Mouse (Mus musculus) intestine, postnatal 0 days (tissue): ENCODE data around the gene Hdc. TPM values are rescaled to one million over a fixed set of nuclear protein-coding genes. Genes with fewer than 3 reads are reported as not detected.

ENCODE experiments used
- ATAC-seq: fragments of 200-750 bp; cut with Nextera tagmentation; 2 replicates; pipeline ENCODE4 v1.8.0; 2017; ENCODE audit warnings: mild to moderate bottlenecking, moderate TSS enrichment, moderate library complexity
- H3K27ac ChIP-seq: fragments of 300-500 bp; sonication (generic); 2 replicates; pipeline ENCODE4 v1.5.1; 2014; ENCODE audit warnings: mild to moderate bottlenecking, low read depth, low read length, moderate library complexity
- H3K27me3 ChIP-seq: fragments of 300-500 bp; sonication (generic); replicated peaks from 2 replicates; pipeline ENCODE4 v1.6.1; 2014; ENCODE audit warnings: low read length, mixed read lengths; ENCODE audit not compliant: control insufficient read depth, insufficient read depth
- H3K36me3 ChIP-seq: fragments of 300-500 bp; sonication (generic); 2 replicates; pipeline ENCODE4 v1.6.1; 2014; ENCODE audit warnings: mild to moderate bottlenecking, moderate library complexity; ENCODE audit not compliant: control insufficient read depth, insufficient read depth
- H3K4me1 ChIP-seq: fragments of 300-500 bp; sonication (generic); replicated peaks from 2 replicates; pipeline ENCODE4 v1.6.1; 2014; ENCODE audit warnings: antibody characterized with exemption, low read length, mixed read lengths; ENCODE audit not compliant: control insufficient read depth, insufficient read depth
- H3K4me2 ChIP-seq: fragments of 300-500 bp; sonication (generic); replicated peaks from 2 replicates; pipeline ENCODE4 v1.6.1; 2014; ENCODE audit warnings: low read depth, mild to moderate bottlenecking, moderate library complexity
- H3K4me3 ChIP-seq: fragments of 300-500 bp; sonication (generic); 2 replicates; pipeline ENCODE4 v1.5.1; 2014; ENCODE audit warnings: low read depth, low read length
- H3K9ac ChIP-seq: fragments of 300-500 bp; sonication (generic); 2 replicates; pipeline ENCODE4 v1.6.1; 2014; ENCODE audit warnings: mild to moderate bottlenecking, low read depth, low read length
- H3K9me3 ChIP-seq: fragments of 300-500 bp; sonication (generic); 2 replicates; pipeline ENCODE4 v1.6.1; 2016; ENCODE audit warnings: mixed run types; ENCODE audit not compliant: control insufficient read depth
- CTCF ChIP-seq: sonication (generic); IDR thresholded peaks from 2 replicates; pipeline ENCODE4 v1.5.1; 2016; ENCODE audit warnings: low read depth, mild to moderate bottlenecking, control low read depth, antibody characterized with exemption, moderate library complexity
- WGBS: fragments of 180-500 bp; shearing (Covaris S2); extraction: QIAGEN DNeasy Blood & Tissue Kit; methylation state at CpG from one replicate; pipeline ENCODE4 v1.1.7; 2014; 5-methylcytosine and 5-hydroxymethylcytosine counted together
- polyA plus RNA-seq: library from polyadenylated mRNA; unstranded; fragments of >200 nt; fragmentation: Nextera tagmentation; extraction: Ambion mirVana; gene quantifications from 2 replicates; pipeline ENCODE4 v1.2.1, GENCODE M21; 2015

Hdc gene
- polyA plus RNA-seq, 1 experiment from 2014 or later: 1.2 TPM

DNA sequence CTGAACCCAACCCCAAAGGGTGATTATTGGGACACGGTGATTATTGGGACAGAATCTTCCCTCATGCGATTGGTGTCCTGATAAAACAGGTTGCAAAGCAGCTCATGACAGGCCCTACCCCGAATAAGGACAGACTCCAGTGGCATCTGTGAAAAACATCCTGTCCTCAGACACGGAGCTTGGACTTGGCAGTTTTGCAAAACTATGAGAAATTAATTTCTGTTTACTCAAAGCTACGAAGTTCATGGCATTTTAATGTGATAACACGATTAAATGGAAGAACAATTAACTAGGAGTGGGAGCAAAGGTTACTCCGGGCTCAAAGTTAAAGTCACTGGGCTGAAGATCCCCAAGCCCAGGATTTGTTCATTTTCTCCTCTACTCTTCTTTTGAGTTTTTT is 69.4 kb downstream of the Hdc start:
- H3K36me3 ChIP-seq: no peaks in the 10 kb centered on the region
- no peak for TF ChIP-seq CTCF
- no peaks in the 10 kb centered on the region for H3K9me3 ChIP-seq
- no peak for ATAC-seq
- no peaks in the 10 kb centered on the region for H3K4me1 ChIP-seq
- no peak overlapping the region; the same call in 1 of the 2 replicates for H3K9ac ChIP-seq
- H3K4me3 ChIP-seq: no peak overlapping the region
- no peak overlapping the region for H3K27ac ChIP-seq
- peaks cover 18% of the 10 kb centered on the region for H3K27me3 ChIP-seq
- WGBS: 52% methylated on average over 7 of the region's 7 CpGs
- H3K4me2 ChIP-seq: no peak overlapping the region

- Histone ChIP-seq H3K27me3 (no peaks in the 10 kb centered on the region), H3K27ac (no peak overlapping the region), H3K36me3 (no peaks in the 10 kb centered on the region), H3K4me2 (no peak overlapping the region), H3K9ac (no peak overlapping the region), H3K4me1 (no peaks in the 10 kb centered on the region), H3K4me3 (no peak overlapping the region), H3K9me3 (no peaks in the 10 kb centered on the region)
- 66% methylated on average over 3 of the region's 3 CpGs for WGBS
- no peak for TF ChIP-seq CTCF
- ATAC-seq: no peak
These were observed 72.7 kb downstream of the Hdc start for GRCm38 (mm10) chr2:126546392-126546791.

DNA sequence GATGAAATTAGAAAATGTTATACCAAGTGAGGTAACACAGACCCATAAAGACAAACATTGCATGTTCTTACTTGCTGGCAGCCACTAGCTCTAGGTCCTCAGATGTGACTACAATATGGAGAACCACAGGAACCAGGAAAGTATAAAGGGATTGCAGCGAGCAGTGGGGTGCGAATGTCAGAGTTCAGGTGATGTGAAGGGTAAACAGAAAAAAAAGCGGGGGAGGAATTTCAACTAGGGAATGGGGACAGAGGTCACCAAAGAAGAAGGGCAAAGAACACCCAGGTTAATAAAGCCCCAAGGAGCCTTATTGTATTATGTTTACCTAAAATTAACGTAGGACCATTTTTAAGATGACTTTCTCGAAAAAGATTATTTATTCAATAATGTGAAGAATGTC is 73.8 kb downstream of the Hdc start:
- TF ChIP-seq CTCF: no peak
- ATAC-seq: no peak
- Histone ChIP-seq H3K9me3 (no peaks in the 10 kb centered on the region), H3K4me2 (no peak overlapping the region), H3K36me3 (no peaks in the 10 kb centered on the region), H3K27me3 (no peaks in the 10 kb centered on the region), H3K9ac (no peak overlapping the region), H3K27ac (no peak overlapping the region), H3K4me3 (no peak overlapping the region), H3K4me1 (no peaks in the 10 kb centered on the region)
- WGBS: 43% methylated on average over 5 of the region's 5 CpGs

Other genes with a start within 250 kb of the Hdc start
- gene Atp8b4, start 118.6 kb downstream of the Hdc start, polyA plus RNA-seq: 0.07 and 0.12 TPM in 2 replicates
- gene Slc27a2, start 66.9 kb downstream of the Hdc start, polyA plus RNA-seq: 36.1 and 41.1 TPM in 2 replicates
- gene Gabpb1, start 57.0 kb upstream of the Hdc start, polyA plus RNA-seq: 13.8 and 14.7 TPM in 2 replicates
- 17.7 and 18.0 TPM in 2 replicates for gene Usp8, start 88.0 kb upstream of the Hdc start, polyA plus RNA-seq
- gene Usp50, start 164.2 kb upstream of the Hdc start, polyA plus RNA-seq: 2.0 and 2.3 TPM in 2 replicates